Mouse (Mus musculus): Measurements from ENCODE around the gene Eif4g2.

Gene Eif4g2

DNA sequence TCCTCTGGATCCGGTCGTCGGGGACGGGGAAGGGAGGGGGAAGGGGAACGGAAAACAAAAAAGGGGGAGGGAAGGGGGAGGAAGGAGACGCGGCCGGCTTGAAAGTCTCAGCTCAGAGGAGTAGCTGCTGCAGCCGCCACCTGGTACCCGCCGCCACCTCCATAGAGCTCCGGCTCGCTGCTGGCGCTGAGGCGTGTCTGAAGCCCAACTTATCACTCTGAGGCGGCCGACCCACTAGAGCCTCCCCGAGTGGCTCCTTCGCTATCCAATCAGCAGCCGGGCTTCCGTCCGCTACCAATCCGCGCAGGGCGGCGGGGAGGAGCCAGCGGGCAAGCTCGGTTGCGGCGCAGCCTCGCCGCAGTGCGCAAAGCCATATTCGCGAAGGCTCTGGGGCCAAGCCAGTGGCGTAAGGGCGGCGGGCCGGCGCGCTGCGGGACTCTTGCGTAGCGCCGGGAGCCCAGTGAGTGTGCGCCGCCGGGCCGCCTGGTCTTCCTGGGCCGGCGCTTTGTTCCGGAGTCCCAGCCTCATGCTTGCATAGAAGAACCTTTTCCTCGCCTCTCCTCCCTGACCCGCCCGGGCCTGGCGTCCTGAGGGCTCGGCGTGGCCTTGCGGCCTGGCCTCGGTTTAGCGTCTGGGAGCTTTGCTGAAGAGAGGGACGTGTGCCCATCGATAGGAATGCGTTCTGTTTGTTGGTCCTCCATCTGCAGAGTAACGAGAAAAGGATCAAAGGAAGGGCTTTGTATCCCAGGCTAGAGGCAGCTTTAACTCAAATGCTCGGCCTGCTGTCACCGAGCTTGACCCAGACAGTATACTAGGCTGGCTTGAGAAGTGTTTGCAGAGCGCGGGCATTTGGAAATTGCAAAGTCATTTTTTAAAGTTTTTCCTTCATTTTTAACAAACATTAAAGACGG lies at the start of gene Eif4g2:
Gene Eif4g2, minus strand, starts transcription at position 209 of the 911 bp plus-strand sequence.
- ChIA-PET POLR2A (interaction anchor here (0.6 to 6.4 kb wide), 138 partner anchors 8 to 1564 kb away, joined by 3 to 267 read pairs (median 5); partner anchors contain the start of genes Ampd3 (in 3 of the 4), Ctr9 (in 3 of the 4), Rnf141 (in 3 of the 4) and Zfp143 (in 2 of the 4)), CTCF (interaction anchor here in 3 of 4 experiments (0.6 to 1.4 kb wide), 5 partner anchors 21 to 379 kb away, joined by 3 to 4 read pairs (median 3); no protein-coding TSS in a partner anchor)

DNA sequence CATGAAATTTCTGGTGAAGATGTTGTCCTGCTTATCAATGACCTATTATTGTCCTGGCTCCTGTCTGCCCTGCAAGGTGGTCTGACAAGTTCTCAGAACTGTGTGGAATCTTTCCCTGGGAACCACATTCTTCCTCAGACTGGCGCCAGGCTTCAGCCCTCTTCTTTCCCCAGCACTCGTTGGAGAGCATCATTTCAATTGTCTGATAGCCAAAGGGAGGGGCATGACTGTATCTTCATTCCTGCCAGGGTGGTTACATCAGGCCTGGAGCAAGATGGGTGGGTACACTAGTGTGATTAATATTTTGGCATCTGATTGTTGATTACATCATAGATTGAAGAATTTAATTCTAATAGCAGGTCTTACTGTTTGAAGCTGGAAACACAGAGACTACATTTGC lies 49.8 kb upstream of the Eif4g2 start:
- ChIA-PET CTCF (no interaction called here), POLR2A (interaction anchor here in 2 of 4 experiments (0.8 to 3.0 kb wide), 2 partner anchors 10 kb away, joined by 3 to 15 read pairs; no protein-coding TSS in a partner anchor)

- CTCF ChIA-PET, result no interaction called here
Observed at GRCm38 (mm10) chr7:111126636-111127395, 44.0 kb upstream of the Eif4g2 start.

DNA sequence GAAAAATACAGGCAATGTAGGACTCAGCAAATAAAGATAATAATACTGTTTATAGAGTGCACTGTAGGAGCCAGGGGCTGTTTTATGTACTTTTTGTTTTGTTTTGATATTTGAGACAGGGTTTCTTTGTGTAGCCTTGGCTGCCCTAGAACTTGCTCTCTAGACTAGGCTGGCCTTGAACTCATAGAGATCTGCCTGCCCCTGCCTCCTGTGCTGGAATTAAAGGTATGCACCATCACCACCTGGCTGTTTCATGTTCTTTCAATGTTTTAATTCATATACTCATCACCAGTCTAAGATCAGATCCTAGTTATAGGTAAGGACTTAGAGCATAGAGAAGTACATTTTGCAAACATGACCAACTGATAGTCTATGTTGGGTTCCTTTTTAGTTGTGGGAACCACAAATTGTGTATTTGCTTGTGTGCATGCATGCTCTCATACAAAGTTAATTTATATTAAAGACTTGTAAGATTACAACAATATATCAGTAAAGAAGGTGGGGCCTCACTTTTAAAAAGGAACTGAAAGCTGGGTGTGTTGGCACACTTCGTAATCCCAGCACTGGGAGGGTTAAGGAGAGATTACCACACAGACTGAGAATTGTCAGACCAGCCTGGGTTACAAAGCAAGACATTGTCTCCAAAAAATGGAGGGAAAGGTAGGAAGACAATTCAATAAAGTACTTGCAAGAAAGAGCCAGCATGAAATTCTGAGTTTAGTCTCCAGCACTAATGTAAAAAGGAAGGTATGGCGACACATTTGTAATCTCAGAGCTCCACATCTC lies 41.1 kb upstream of the Eif4g2 start:
- ChIA-PET POLR2A (interaction anchor here in 3 of 4 experiments (0.7 to 8.8 kb wide), 8 partner anchors 7 to 104 kb away, joined by 3 to 267 read pairs (median 10); partner anchors contain the start of genes Eif4g2 (in 2 of the 3) and Ctr9 (in 1 of the 3)), CTCF (no interaction called here)

More at GRCm38 (mm10) chr7:111126636-111127395, 44.0 kb upstream of the Eif4g2 start:
- POLR2A ChIA-PET, result interaction anchor here in 1 of 4 experiments (8.8 kb wide), 1 partner anchor 43 kb away, joined by 135 read pairs; the partner anchor contains the start of gene Eif4g2

DNA sequence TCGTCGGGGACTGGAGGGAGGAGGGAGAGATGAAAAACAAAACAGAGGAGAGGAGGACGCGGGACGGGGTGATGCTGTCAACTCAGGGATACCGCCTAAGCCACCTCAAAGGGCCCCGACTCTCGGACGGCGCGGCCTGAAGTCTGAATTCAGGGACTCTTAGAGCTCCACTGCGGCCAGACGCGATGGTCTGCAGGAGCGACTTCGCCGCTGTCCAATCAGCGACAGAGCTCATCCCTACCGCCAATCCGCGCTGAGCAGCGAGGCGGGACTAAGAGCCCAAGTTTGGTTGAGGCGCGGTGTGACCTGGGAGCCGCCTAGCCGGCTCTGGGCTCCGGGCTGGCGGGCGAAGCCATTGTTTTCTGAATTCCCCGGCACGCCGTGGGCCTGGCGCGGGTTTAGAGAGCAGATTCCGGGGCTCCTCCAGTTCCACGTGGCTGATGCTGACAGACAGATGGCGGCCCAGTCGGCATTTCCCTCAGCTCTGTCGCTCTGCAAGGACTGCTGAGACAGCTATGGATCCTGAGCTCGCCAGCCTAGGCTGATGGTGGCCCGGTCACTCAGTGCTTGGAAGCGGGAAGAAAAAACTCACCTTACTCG lies 39.8 kb upstream of the Eif4g2 start:
- POLR2A ChIA-PET, result interaction anchor here (0.6 to 8.8 kb wide), 117 partner anchors 8 to 1104 kb away, joined by 3 to 267 read pairs (median 5); partner anchors contain the start of genes Ctr9 (in 4 of the 4), Eif4g2 (in 4 of the 4), Rnf141 (in 3 of the 4) and Ampd3 (in 2 of the 4)
- CTCF ChIA-PET, result interaction anchor here in 3 of 4 experiments (0.5 to 1.1 kb wide), 4 partner anchors 39 to 134 kb away, joined by 3 to 6 read pairs (median 4); partner anchors contain the start of gene Eif4g2 (in 1 of the 3)

DNA sequence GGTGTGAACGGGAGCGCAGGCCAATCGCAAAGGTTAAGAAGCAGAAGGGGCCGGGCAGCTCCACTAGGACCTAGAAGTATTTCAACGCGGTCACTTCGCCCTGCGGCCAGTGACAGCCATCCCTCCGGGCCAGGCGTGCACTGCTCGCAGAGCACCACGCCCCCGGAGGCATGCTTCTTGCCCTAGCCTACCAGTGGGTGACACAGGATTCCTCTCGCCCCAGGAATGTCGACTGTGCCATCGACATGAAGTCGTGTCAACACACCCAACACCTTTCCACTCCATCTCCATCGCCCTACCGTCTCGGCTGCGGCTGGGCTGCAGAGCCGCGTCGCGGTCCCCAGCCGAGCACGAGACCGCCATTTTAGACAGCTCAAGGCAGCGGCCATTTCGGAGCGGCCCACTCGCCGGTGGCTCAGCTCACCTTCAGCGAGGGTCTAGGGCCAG lies 39.3 kb upstream of the Eif4g2 start:
- ChIA-PET POLR2A (interaction anchor here (0.6 to 8.8 kb wide), 113 partner anchors 8 to 1104 kb away, joined by 3 to 267 read pairs (median 5); partner anchors contain the start of genes Ctr9 (in 4 of the 4), Eif4g2 (in 4 of the 4), Rnf141 (in 3 of the 4) and Ampd3 (in 1 of the 4)), CTCF (interaction anchor here in 3 of 4 experiments (0.5 to 1.1 kb wide), 4 partner anchors 39 to 134 kb away, joined by 3 to 6 read pairs (median 4); partner anchors contain the start of gene Eif4g2 (in 1 of the 3))

- CTCF ChIA-PET, result no interaction called here
- POLR2A ChIA-PET, result interaction anchor here (0.6 to 8.8 kb wide), 54 partner anchors 8 to 623 kb away, joined by 3 to 267 read pairs (median 8); partner anchors contain the start of genes Ctr9 (in 4 of the 4), Eif4g2 (in 4 of the 4), Rnf141 (in 2 of the 4) and Ampd3 (in 1 of the 4)
Observed at GRCm38 (mm10) chr7:111121522-111121921, 38.7 kb upstream of the Eif4g2 start.

DNA sequence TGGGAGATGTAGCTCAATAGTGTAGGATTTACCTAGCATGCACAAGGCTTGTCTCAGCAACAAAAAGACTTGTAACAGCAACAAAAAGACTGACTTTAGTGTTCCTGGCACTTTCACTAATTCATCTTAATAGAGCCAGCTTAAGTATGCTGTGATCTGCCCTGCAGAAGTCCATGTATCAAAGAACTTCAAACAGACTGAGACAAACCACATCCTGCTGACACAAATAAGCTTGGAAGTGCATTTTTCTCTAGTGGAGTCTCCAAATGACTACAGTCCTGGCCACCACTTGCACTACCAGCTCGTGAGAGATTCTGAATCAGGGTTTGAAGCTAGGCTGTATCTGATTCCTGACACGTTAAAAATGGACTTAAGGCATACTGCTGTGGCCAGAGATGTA lies 26.7 kb upstream of the Eif4g2 start:
- ChIA-PET CTCF (no interaction called here), POLR2A (interaction anchor here in 3 of 4 experiments (1.2 to 5.5 kb wide), 7 partner anchors 13 to 27 kb away, joined by 3 to 33 read pairs (median 10); partner anchors contain the start of gene Eif4g2 (in 3 of the 3))

GRCm38 (mm10) chr7:111109161-111109560 lies 26.3 kb upstream of the Eif4g2 start:
- ChIA-PET POLR2A (interaction anchor here in 3 of 4 experiments (1.2 to 5.5 kb wide), 6 partner anchors 13 to 26 kb away, joined by 3 to 33 read pairs (median 12); partner anchors contain the start of gene Eif4g2 (in 3 of the 3)), CTCF (interaction anchor here in 1 of 4 experiments (0.6 kb wide), 1 partner anchor 38 kb away, joined by 4 read pairs; no protein-coding TSS in a partner anchor)

- ChIA-PET POLR2A (interaction anchor here in 2 of 4 experiments (1.5 to 1.6 kb wide), 4 partner anchors 10 to 20 kb away, joined by 3 to 6 read pairs (median 4); partner anchors contain the start of gene Eif4g2 (in 1 of the 2)), CTCF (no interaction called here)
Observed at GRCm38 (mm10) chr7:111098196-111098595, 15.4 kb upstream of the Eif4g2 start.

DNA sequence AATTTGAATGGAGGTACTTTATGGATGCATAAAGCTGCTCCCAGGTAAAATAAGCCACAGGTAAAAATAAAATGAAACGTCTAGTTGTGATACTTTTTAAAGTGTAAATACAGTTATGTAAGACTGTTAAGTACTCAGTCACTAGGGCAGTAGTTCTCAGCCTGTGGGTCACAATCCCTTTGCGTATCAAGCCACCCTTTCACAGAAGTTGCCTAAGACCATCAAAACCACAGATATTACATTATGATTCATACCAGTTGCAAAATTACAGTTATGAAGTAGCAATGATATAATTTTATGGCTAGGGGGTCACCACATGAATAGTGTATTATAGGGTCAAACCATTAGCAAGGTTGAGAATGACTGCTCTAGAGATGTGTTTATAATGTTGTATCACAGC lies 12.3 kb upstream of the Eif4g2 start:
- POLR2A ChIA-PET, result interaction anchor here in 2 of 4 experiments (1.9 to 5.1 kb wide), 3 partner anchors 12 to 19 kb away, joined by 4 to 43 read pairs (median 17); partner anchors contain the start of gene Eif4g2 (in 2 of the 2)
- CTCF ChIA-PET, result no interaction called here

- POLR2A ChIA-PET, result interaction anchor here in 3 of 4 experiments (0.7 to 6.4 kb wide), 14 partner anchors 9 to 75 kb away, joined by 3 to 267 read pairs (median 6); partner anchors contain the start of gene Ctr9 (in 2 of the 3)
- CTCF ChIA-PET, result no interaction called here
Observed at GRCm38 (mm10) chr7:111085153-111085552, 2.3 kb upstream of the Eif4g2 start.

DNA sequence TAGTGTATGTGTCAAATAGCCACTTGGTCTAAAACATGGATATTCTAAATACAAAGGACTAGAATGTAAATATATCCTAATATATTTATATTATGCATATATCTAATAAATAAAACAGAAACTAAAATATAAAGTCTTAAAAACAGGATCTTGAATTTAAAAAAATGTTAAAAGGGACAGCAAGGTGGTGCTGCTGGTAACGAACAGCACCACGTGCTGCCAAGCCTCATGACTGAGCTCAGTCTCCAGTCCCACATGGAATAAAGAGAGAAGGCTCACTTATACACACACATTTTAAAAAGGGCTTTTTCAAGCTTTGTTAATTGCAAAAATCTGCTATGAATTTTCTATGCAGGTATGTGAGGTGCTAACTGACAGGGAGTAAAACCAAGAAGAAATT lies 1.6 kb upstream of the Eif4g2 start:
- POLR2A ChIA-PET, result interaction anchor here (0.6 to 6.4 kb wide), 22 partner anchors 8 to 240 kb away, joined by 3 to 267 read pairs (median 8); partner anchors contain the start of genes Ctr9 (in 2 of the 4) and Rnf141 (in 1 of the 4)
- CTCF ChIA-PET, result no interaction called here

- CTCF ChIA-PET, result interaction anchor here in 2 of 4 experiments (0.6 to 1.4 kb wide), 2 partner anchors 39 to 378 kb away, joined by 3 to 4 read pairs; no protein-coding TSS in a partner anchor
Observed at GRCm38 (mm10) chr7:111083733-111084120, 897 bp upstream of the Eif4g2 start.

GRCm38 (mm10) chr7:111082043-111082821 lies 598 bp downstream of the Eif4g2 start:
- CTCF ChIA-PET, result interaction anchor here in 1 of 4 experiments (0.9 to 1.4 kb wide), 3 partner anchors 20 to 40 kb away, joined by 3 to 4 read pairs (median 3); no protein-coding TSS in a partner anchor
- POLR2A ChIA-PET, result interaction anchor here (0.5 to 6.4 kb wide), 133 partner anchors 8 to 1563 kb away, joined by 3 to 267 read pairs (median 5); partner anchors contain the start of genes Ampd3 (in 3 of the 4), Ctr9 (in 3 of the 4), Rnf141 (in 3 of the 4) and Zfp143 (in 2 of the 4)

More at GRCm38 (mm10) chr7:111083733-111084120, 897 bp upstream of the Eif4g2 start:
- POLR2A ChIA-PET, result interaction anchor here (0.6 to 6.4 kb wide), 62 partner anchors 8 to 1098 kb away, joined by 3 to 267 read pairs (median 8); partner anchors contain the start of genes Ctr9 (in 3 of the 4), Ampd3 (in 2 of the 4), Rnf141 (in 2 of the 4) and Sbf2 (in 1 of the 4)

Data from embryonic stem cell, embryonic (primary cell).